Mouse (Mus musculus): Measurements from ENCODE around the gene Sart1. TPM values are rescaled to one million over a fixed set of nuclear protein-coding genes. Genes with fewer than 3 reads are reported as not detected.

The Sart1 gene
- polyA plus RNA-seq (2015; fragmentation: Nextera tagmentation; extraction: Ambion mirVana), result 23.8 and 25.8 TPM in 2 replicates

- ATAC-seq (ENCODE audit: low read depth), result peak; percentile 96
- no peaks in the 10 kb centered on the region for H3K9me3 ChIP-seq (replicated peaks; ENCODE audit: control insufficient read depth, low read length)
- H3K27me3 ChIP-seq (ENCODE audit: control insufficient read depth, insufficient read depth, low read depth, low read length), result no peaks in the 10 kb centered on the region
- H3K4me2 ChIP-seq (ENCODE audit: low read depth, low read length), result peak within 1 kb of the TSS; percentile 97
- peak within 1 kb of the TSS; percentile 93 for H3K9ac ChIP-seq (ENCODE audit: low read depth, low read length)
- H3K4me1 ChIP-seq (ENCODE audit: control insufficient read depth, low read depth, low read length), result peaks cover 31% of the 10 kb centered on the region
- H3K4me3 ChIP-seq (ENCODE audit: low read depth, low read length), result peak within 1 kb of the TSS; percentile 99
- peaks cover 15% of the 10 kb centered on the region for H3K36me3 ChIP-seq (ENCODE audit: control insufficient read depth, insufficient read depth)
- peak within 1 kb of the TSS; percentile 91 for H3K27ac ChIP-seq (ENCODE audit: low read length)
- WGBS (ENCODE audit: insufficient replicate concordance), result under 1% methylated on average over 43 of the region's 43 CpGs
Measured at GRCm38 (mm10) chr19:5388588-5389242, at the start of gene Sart1. TSS of gene Sart1 (minus strand) at chr19:5388703.

GRCm38 (mm10) chr19:5433951-5434350 lies 45.4 kb upstream of the Sart1 start:
- Histone ChIP-seq H3K27me3 (ENCODE audit: control insufficient read depth, insufficient read depth, low read depth, low read length) (no peaks in the 10 kb centered on the region), H3K36me3 (ENCODE audit: control insufficient read depth, insufficient read depth) (no peaks in the 10 kb centered on the region), H3K4me3 (ENCODE audit: low read depth, low read length) (no peak overlapping the region; the same call in 1 of the 2 replicates), H3K4me1 (ENCODE audit: control insufficient read depth, low read depth, low read length) (peaks cover 8% of the 10 kb centered on the region), H3K9me3 (replicated peaks; ENCODE audit: control insufficient read depth, low read length) (no peaks in the 10 kb centered on the region), H3K27ac (ENCODE audit: low read length) (no peak overlapping the region), H3K4me2 (ENCODE audit: low read depth, low read length) (peak overlapping the region; percentile 63), H3K9ac (ENCODE audit: low read depth, low read length) (no peak overlapping the region)
- 52% methylated on average over 7 of the region's 7 CpGs for WGBS (ENCODE audit: insufficient replicate concordance)
- no peak for ATAC-seq (ENCODE audit: low read depth)

GRCm38 (mm10) chr19:5432992-5433852 lies 44.7 kb upstream of the Sart1 start:
- peak overlapping the region; percentile 49 for H3K4me3 ChIP-seq (ENCODE audit: low read depth, low read length)
- peak; percentile 60 for ATAC-seq (ENCODE audit: low read depth)
- peak overlapping the region; percentile 19; the same call in 1 of the 2 replicates for H3K9ac ChIP-seq (ENCODE audit: low read depth, low read length)
- peaks cover 8% of the 10 kb centered on the region for H3K4me1 ChIP-seq (ENCODE audit: control insufficient read depth, low read depth, low read length)
- 4% methylated on average over 16 of the region's 16 CpGs for WGBS (ENCODE audit: insufficient replicate concordance)
- no peaks in the 10 kb centered on the region for H3K27me3 ChIP-seq (ENCODE audit: control insufficient read depth, insufficient read depth, low read depth, low read length)
- H3K36me3 ChIP-seq (ENCODE audit: control insufficient read depth, insufficient read depth), result no peaks in the 10 kb centered on the region
- H3K27ac ChIP-seq (ENCODE audit: low read length), result peak overlapping the region; percentile 29; the same call in 1 of the 2 replicates
- peak overlapping the region; percentile 63 for H3K4me2 ChIP-seq (ENCODE audit: low read depth, low read length)
- no peaks in the 10 kb centered on the region for H3K9me3 ChIP-seq (replicated peaks; ENCODE audit: control insufficient read depth, low read length)

GRCm38 (mm10) chr19:5431911-5432464 lies 43.5 kb upstream of the Sart1 start:
- no peak overlapping the region for H3K4me2 ChIP-seq (ENCODE audit: low read depth, low read length)
- no peak overlapping the region for H3K27ac ChIP-seq (ENCODE audit: low read length)
- WGBS (ENCODE audit: insufficient replicate concordance), result 71% methylated on average over 4 of the region's 4 CpGs
- peaks cover under 1% of the 10 kb centered on the region; the same call in 1 of the 2 replicates for H3K36me3 ChIP-seq (ENCODE audit: control insufficient read depth, insufficient read depth)
- peaks cover 8% of the 10 kb centered on the region for H3K4me1 ChIP-seq (ENCODE audit: control insufficient read depth, low read depth, low read length)
- no peaks in the 10 kb centered on the region for H3K27me3 ChIP-seq (ENCODE audit: control insufficient read depth, insufficient read depth, low read depth, low read length)
- no peaks in the 10 kb centered on the region for H3K9me3 ChIP-seq (replicated peaks; ENCODE audit: control insufficient read depth, low read length)
- no peak overlapping the region for H3K4me3 ChIP-seq (ENCODE audit: low read depth, low read length)
- H3K9ac ChIP-seq (ENCODE audit: low read depth, low read length), result no peak overlapping the region
- no peak for ATAC-seq (ENCODE audit: low read depth)

- H3K27ac ChIP-seq (ENCODE audit: low read length), result no peak overlapping the region
- H3K4me1 ChIP-seq (ENCODE audit: control insufficient read depth, low read depth, low read length), result peaks cover 21% of the 10 kb centered on the region
- ATAC-seq (ENCODE audit: low read depth), result no peak
- 67% methylated on average over 1 of the region's 1 CpGs for WGBS (ENCODE audit: insufficient replicate concordance)
- no peaks in the 10 kb centered on the region for H3K9me3 ChIP-seq (replicated peaks; ENCODE audit: control insufficient read depth, low read length)
- H3K9ac ChIP-seq (ENCODE audit: low read depth, low read length), result no peak overlapping the region
- no peak overlapping the region for H3K4me3 ChIP-seq (ENCODE audit: low read depth, low read length)
- H3K27me3 ChIP-seq (ENCODE audit: control insufficient read depth, insufficient read depth, low read depth, low read length), result no peaks in the 10 kb centered on the region
- H3K36me3 ChIP-seq (ENCODE audit: control insufficient read depth, insufficient read depth), result peaks cover 4% of the 10 kb centered on the region; the same call in 1 of the 2 replicates
- no peak overlapping the region for H3K4me2 ChIP-seq (ENCODE audit: low read depth, low read length)
Measured at GRCm38 (mm10) chr19:5430408-5430807, 41.9 kb upstream of the Sart1 start.

- no peak for ATAC-seq (ENCODE audit: low read depth)
Measured at GRCm38 (mm10) chr19:5429806-5430205, 41.3 kb upstream of the Sart1 start.

GRCm38 (mm10) chr19:5429219-5429618 lies 40.7 kb upstream of the Sart1 start:
- peaks cover 21% of the 10 kb centered on the region for H3K4me1 ChIP-seq (ENCODE audit: control insufficient read depth, low read depth, low read length)
- no peak for ATAC-seq (ENCODE audit: low read depth)
- no peak overlapping the region for H3K4me3 ChIP-seq (ENCODE audit: low read depth, low read length)
- H3K9me3 ChIP-seq (replicated peaks; ENCODE audit: control insufficient read depth, low read length), result no peaks in the 10 kb centered on the region
- 59% methylated on average over 4 of the region's 4 CpGs for WGBS (ENCODE audit: insufficient replicate concordance)
- no peak overlapping the region for H3K27ac ChIP-seq (ENCODE audit: low read length)
- H3K27me3 ChIP-seq (ENCODE audit: control insufficient read depth, insufficient read depth, low read depth, low read length), result no peaks in the 10 kb centered on the region
- no peak overlapping the region for H3K4me2 ChIP-seq (ENCODE audit: low read depth, low read length)
- peaks cover 4% of the 10 kb centered on the region; the same call in 1 of the 2 replicates for H3K36me3 ChIP-seq (ENCODE audit: control insufficient read depth, insufficient read depth)
- no peak overlapping the region for H3K9ac ChIP-seq (ENCODE audit: low read depth, low read length)

More at GRCm38 (mm10) chr19:5429806-5430205, 41.3 kb upstream of the Sart1 start:
- no peaks in the 10 kb centered on the region for H3K27me3 ChIP-seq (ENCODE audit: control insufficient read depth, insufficient read depth, low read depth, low read length)
- H3K27ac ChIP-seq (ENCODE audit: low read length), result no peak overlapping the region
- no peak overlapping the region for H3K4me2 ChIP-seq (ENCODE audit: low read depth, low read length)
- 64% methylated on average over 8 of the region's 8 CpGs for WGBS (ENCODE audit: insufficient replicate concordance)
- H3K9ac ChIP-seq (ENCODE audit: low read depth, low read length), result no peak overlapping the region
- no peaks in the 10 kb centered on the region for H3K9me3 ChIP-seq (replicated peaks; ENCODE audit: control insufficient read depth, low read length)
- H3K4me3 ChIP-seq (ENCODE audit: low read depth, low read length), result no peak overlapping the region
- peaks cover 21% of the 10 kb centered on the region for H3K4me1 ChIP-seq (ENCODE audit: control insufficient read depth, low read depth, low read length)
- H3K36me3 ChIP-seq (ENCODE audit: control insufficient read depth, insufficient read depth), result peaks cover 4% of the 10 kb centered on the region; the same call in 1 of the 2 replicates

- H3K9ac ChIP-seq (ENCODE audit: low read depth, low read length), result no peak overlapping the region
- peaks cover 26% of the 10 kb centered on the region for H3K4me1 ChIP-seq (ENCODE audit: control insufficient read depth, low read depth, low read length)
- H3K27me3 ChIP-seq (ENCODE audit: control insufficient read depth, insufficient read depth, low read depth, low read length), result no peaks in the 10 kb centered on the region
- no peak overlapping the region for H3K4me3 ChIP-seq (ENCODE audit: low read depth, low read length)
- H3K27ac ChIP-seq (ENCODE audit: low read length), result no peak overlapping the region
- H3K9me3 ChIP-seq (replicated peaks; ENCODE audit: control insufficient read depth, low read length), result no peaks in the 10 kb centered on the region
- ATAC-seq (ENCODE audit: low read depth), result no peak
- H3K36me3 ChIP-seq (ENCODE audit: control insufficient read depth, insufficient read depth), result peaks cover 4% of the 10 kb centered on the region; the same call in 1 of the 2 replicates
- H3K4me2 ChIP-seq (ENCODE audit: low read depth, low read length), result no peak overlapping the region
- WGBS (ENCODE audit: insufficient replicate concordance), result 72% methylated on average over 2 of the region's 2 CpGs
Measured at GRCm38 (mm10) chr19:5428083-5428482, 39.6 kb upstream of the Sart1 start.

All from liver, embryonic 16.5 days (tissue).